Mouse (Mus musculus): ENCODE measurements around the gene Bspry.
A peak's percentile ranks its signal among the peaks of the same experiment; 100 is the strongest.

Bspry gene

GRCm38 (mm10) chr4:62480709-62481605 lies 1.1 kb downstream of the Bspry start:
- DNase-seq (ENCODE audit: low read depth) = peak; percentile 84

- peak; percentile 39 for DNase-seq (ENCODE audit: low read depth)
These were observed 5.1 kb downstream of the Bspry start for GRCm38 (mm10) chr4:62484928-62485327.

- DNase-seq (ENCODE audit: low read depth) = no peak
These were observed 5.8 kb downstream of the Bspry start for GRCm38 (mm10) chr4:62485450-62486161.

- no peak for DNase-seq (ENCODE audit: low read depth)
These were observed 6.4 kb downstream of the Bspry start for GRCm38 (mm10) chr4:62486162-62486696.

GRCm38 (mm10) chr4:62487172-62487571 lies 7.3 kb downstream of the Bspry start:
- no peak for DNase-seq (ENCODE audit: low read depth)

GRCm38 (mm10) chr4:62487914-62488313 lies 8.1 kb downstream of the Bspry start:
- no peak for DNase-seq (ENCODE audit: low read depth)

GRCm38 (mm10) chr4:62492682-62493081 lies 12.8 kb downstream of the Bspry start:
- no peak for DNase-seq (ENCODE audit: low read depth)

GRCm38 (mm10) chr4:62494230-62494629 lies 14.4 kb downstream of the Bspry start:
- DNase-seq (ENCODE audit: low read depth) = no peak

- DNase-seq (ENCODE audit: low read depth) = no peak
These were observed 16.1 kb downstream of the Bspry start for GRCm38 (mm10) chr4:62495946-62496345.

GRCm38 (mm10) chr4:62496815-62497214 lies 17.0 kb downstream of the Bspry start:
- DNase-seq (ENCODE audit: low read depth) = no peak

GRCm38 (mm10) chr4:62500799-62501198 lies 20.9 kb downstream of the Bspry start:
- no peak for DNase-seq (ENCODE audit: low read depth)

- no peak for DNase-seq (ENCODE audit: low read depth)
These were observed 21.7 kb downstream of the Bspry start for GRCm38 (mm10) chr4:62501534-62501933.

GRCm38 (mm10) chr4:62501964-62502732 lies 22.3 kb downstream of the Bspry start:
- peak; percentile 88 for DNase-seq (ENCODE audit: low read depth)

GRCm38 (mm10) chr4:62502969-62503368 lies 23.1 kb downstream of the Bspry start:
- peak; percentile 54 for DNase-seq (ENCODE audit: low read depth)

GRCm38 (mm10) chr4:62503374-62503970 lies 23.6 kb downstream of the Bspry start, which contains the start of gene Hdhd3:
Gene Hdhd3, minus strand, starts transcription at chr4:62503467.
- no peak for DNase-seq (ENCODE audit: low read depth)

GRCm38 (mm10) chr4:62505991-62506390 lies 26.1 kb downstream of the Bspry start:
- DNase-seq (ENCODE audit: low read depth) = no peak

- peak; percentile 64 for DNase-seq (ENCODE audit: low read depth)
These were observed 26.9 kb downstream of the Bspry start for GRCm38 (mm10) chr4:62506798-62507197.

- DNase-seq (ENCODE audit: low read depth) = no peak
These were observed 29.0 kb downstream of the Bspry start for GRCm38 (mm10) chr4:62508839-62509238.

- DNase-seq (ENCODE audit: low read depth) = no peak
These were observed 30.1 kb downstream of the Bspry start for GRCm38 (mm10) chr4:62509946-62510345.

- no peak for DNase-seq (ENCODE audit: low read depth)
These were observed 34.2 kb downstream of the Bspry start for GRCm38 (mm10) chr4:62513998-62514506.

GRCm38 (mm10) chr4:62514995-62515394 lies 35.1 kb downstream of the Bspry start:
- DNase-seq (ENCODE audit: low read depth) = no peak
